Mouse (Mus musculus): ENCODE measurements around the gene Ano2.

The Ano2 gene

GRCm38 (mm10) chr6:125743203-125744100, 53.2 kb downstream of the Ano2 start:
- DNase-seq (ENCODE audit: low read depth, low spot score), result no peak

- no peak for DNase-seq (ENCODE audit: low read depth, low spot score)
Measured at GRCm38 (mm10) chr6:125747322-125747930, 57.2 kb downstream of the Ano2 start.

GRCm38 (mm10) chr6:125748646-125749045, 58.4 kb downstream of the Ano2 start:
- no peak for DNase-seq (ENCODE audit: low read depth, low spot score)

- no peak for DNase-seq (ENCODE audit: low read depth, low spot score)
Measured at GRCm38 (mm10) chr6:125762851-125763519, 72.8 kb downstream of the Ano2 start.

- DNase-seq (ENCODE audit: low read depth, low spot score), result no peak
Measured at GRCm38 (mm10) chr6:125773256-125773655, 83.0 kb downstream of the Ano2 start.

DNA sequence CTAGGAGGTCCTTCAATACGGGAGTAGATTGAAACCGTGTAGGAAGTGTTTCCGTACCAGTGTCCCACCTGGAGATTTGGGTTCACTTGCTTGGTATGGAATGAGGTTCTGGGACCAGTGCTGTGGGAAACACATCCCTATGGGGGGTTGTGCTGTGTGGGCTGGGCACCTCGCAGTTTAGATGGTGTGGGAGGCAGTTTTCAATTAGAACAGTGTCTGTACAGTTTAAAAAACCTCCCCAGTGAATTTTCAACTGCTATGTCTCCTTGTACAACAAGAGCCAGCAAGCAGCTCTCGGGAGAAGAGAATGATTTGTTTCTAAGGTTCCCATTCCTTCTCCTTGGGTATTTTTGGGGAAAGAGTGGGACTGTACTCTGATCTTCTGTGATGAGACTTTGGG, 86.1 kb downstream of the Ano2 start:
- no peak for DNase-seq (ENCODE audit: low read depth, low spot score)

DNA sequence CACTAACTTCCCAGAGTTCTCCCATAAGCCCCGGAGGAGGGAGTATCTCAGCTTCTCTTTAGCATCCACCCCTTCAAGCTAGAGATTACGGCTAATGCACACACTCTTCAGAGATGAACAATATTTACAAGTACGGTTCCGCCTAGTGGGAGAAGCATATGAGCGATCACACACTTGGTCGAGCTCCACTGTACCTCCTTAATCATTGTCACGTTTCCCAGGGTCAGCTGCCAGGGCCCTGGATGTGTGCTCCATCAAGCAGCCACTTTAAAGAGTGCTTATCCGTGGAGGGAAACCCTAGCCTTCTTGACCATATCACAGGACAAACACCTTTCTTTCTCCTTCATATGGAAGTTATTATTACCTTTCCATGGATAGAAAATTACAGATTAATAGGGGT, 112.7 kb downstream of the Ano2 start:
- DNase-seq (ENCODE audit: low read depth, low spot score), result no peak

DNA sequence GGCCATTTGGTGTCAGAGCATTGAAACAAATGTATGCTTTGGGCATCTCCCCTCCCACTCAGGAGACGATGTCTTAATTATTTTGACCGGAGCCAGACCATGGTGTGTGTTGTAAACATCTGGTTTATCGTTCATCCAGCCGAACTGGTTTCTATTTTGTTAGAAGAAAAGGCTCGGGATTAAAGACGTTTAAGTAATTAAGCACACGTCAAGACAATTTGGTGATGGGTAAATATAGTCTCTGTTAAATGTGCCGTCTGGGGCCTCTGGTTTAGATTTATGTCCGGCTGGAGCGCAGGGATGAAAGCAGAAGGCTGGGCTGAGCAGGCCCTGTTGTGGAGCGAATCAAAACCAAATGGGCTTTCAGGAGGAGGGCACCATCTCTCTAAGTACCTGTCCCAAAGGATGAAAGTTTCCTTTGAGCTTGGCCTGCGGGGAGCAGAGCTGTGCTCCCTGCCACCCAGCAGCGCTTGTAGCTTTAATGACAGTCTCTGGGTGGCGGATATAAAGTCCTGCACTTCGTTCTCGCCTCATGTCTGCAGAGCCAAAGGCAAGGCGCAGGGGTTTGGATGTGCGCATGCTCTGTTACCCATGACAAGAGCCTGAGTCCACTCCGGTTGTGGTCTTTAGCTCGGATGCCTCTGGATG, 113.3 kb downstream of the Ano2 start:
- DNase-seq (ENCODE audit: low read depth, low spot score), result no peak

DNA sequence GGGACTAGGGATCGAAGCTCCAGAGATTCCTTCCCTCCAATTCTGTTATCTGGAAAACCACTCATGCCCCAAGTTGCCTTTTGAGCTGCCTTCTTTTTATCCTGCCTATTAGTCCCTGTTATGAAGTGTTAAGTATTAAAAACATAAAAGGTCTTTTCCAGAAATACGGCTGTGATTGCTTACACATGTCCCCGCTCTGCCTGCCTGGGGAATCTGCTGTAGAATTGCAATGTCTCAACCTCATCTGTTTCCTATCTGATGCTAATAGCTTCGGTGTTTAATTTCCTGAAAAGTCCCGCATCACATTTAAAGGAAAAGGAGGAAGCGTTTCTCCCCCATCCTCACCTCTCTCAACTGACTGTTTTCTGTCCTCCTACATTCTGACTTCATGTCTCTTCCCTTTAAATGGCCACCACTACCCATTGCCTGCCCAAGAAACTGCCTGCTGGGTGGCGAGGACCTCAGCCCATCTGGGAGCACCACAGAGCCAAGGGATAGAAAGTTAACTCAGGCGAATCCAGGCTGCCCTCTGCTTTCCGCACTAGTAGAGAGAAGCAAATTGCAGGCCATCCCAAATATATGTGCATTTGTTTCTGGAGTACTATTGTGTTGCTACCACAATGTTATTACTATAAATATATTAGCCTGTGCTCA, 118.9 kb downstream of the Ano2 start:
- DNase-seq (ENCODE audit: low read depth, low spot score), result no peak

DNA sequence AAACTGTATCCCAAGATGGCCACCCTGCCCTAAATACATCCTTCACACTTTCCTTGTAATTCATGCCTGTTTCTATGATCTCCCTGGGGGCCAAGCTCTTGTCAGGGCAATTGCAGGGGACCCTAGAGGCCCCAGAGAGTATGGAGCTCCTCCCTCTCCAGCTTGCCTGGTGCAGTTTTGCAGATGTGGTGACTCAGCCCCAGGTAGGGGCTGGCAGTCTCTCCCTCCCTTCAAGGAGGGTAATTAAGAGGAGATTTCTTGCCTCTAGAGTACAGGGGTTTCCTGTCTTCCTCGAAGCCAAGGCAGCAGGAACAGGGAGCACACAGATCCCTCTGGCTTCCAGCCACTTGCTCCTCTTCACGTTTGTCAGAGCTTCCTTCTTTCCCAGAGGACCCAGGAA, 121.2 kb downstream of the Ano2 start:
- DNase-seq (ENCODE audit: low read depth, low spot score), result no peak

DNA sequence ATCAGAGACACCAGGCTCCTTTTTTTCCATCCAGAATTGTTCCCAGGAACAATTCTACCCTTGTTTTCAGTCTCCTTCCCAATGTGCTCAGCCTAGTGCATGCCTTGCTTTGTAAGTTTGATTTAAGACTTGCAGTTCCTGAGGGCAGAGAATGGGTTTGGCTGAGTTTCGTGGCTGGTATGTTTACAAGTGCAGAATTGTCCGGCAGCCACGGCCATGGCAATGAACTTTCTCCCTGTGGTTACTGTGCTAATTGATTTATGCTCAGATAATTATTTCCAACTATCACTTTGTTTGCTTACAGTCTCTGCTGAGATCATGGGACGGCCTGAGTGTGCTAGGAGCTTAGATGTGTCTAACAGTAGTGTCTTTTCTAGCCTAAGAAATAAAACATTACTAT, 147.9 kb downstream of the Ano2 start:
- no peak for DNase-seq (ENCODE audit: low read depth, low spot score)

DNA sequence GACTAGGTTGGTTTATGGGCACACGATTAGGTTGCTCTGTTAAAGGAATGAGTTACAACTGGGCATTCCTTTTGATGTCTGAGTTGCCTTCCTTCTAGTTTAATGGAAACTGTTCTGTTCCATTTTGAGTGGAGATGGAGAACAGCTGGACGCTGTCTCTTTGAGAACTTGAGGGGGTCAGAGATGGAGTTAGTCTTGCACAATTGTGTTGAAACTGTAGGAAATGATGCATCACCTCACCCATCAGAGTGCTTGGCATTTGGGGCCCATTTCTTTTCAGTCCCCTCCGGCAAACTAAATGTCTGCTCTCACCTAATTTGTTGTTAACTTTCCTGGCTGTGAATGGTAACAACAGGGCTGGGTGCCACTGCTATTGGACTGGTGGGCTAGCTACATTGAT, 151.1 kb downstream of the Ano2 start:
- no peak for DNase-seq (ENCODE audit: low read depth, low spot score)

DNA sequence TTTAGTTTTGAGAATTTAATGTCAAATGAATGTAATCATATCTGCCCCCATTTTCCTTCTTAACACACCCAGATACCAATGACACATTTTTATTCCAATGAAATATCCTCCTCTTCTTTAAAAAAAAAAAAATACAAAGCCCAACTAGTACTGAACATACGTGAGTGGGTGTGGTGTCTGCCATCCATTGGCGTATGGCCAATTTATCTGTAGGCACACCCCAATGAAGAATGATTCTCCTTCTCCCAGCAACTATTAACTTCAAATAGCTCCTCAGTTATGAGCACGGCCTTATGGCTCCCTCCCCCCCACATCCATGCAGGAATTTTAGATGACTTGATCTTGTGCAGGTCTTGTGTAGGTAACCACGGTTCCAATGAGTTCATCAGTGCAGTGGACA, 161.0 kb downstream of the Ano2 start:
- no peak for DNase-seq (ENCODE audit: low read depth, low spot score)

GRCm38 (mm10) chr6:125858294-125858693, 168.1 kb downstream of the Ano2 start:
- no peak for DNase-seq (ENCODE audit: low read depth, low spot score)

DNA sequence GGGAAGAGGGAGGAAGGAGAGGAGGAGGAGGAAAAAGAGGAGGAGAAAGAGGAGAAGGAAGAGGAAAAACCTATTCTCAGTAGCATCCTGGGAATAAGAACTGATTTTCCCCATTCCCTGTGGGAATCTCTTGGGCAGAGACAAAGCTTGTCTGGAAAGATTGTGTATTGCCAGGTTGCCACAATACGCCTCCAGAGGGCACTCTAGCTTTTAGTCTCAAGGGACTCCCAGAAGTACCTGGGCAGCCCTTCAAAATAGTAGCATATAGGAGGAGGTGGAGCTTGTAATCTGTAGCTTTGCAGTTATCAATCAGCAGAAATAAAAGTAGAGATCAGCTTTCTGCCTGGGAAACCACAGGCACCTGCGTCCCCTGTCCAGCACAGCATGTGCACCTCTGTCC, 178.3 kb downstream of the Ano2 start:
- no peak for DNase-seq (ENCODE audit: low read depth, low spot score)

- DNase-seq (ENCODE audit: low read depth, low spot score), result no peak
Measured at GRCm38 (mm10) chr6:125871482-125871881, 181.3 kb downstream of the Ano2 start.

GRCm38 (mm10) chr6:125874742-125875141, 184.5 kb downstream of the Ano2 start:
- no peak for DNase-seq (ENCODE audit: low read depth, low spot score)

DNA sequence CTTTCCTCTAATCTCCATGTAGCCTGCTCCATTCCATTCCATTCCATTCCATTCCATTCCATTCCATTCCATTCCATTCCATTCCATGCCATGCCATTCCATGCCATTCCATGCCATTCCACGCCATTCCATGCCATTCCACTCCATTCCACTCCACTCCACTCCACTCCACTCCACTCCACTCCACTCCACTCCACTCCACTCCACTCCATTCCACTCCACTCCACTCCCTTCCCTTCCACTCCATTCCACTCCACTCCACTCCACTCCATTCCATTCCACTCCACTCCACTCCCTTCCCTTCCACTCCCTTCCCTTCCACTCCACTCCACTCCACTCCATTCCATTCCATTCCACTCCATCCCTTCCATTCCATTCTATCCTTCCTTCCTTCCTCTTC, 186.7 kb downstream of the Ano2 start:
- DNase-seq (ENCODE audit: low read depth, low spot score), result no peak

DNA sequence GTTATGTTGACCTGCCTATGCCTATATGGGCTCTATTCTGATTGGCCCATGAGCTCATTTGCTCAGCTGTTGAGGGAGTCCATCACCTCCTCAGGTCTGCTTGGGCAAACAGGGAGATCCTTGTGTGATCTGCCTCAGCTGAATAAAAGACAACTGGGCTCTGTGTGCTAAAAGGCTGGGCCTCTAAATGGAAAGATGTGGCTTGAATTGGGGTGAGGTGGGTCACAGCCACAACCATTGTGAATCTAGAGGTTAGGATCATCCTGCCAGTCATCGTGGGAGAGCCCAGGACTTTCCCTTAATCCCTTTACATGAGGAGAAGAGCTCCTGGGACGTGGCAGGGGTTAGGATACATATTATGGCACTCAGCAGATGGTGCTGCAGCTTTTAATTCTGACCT, 188.5 kb downstream of the Ano2 start:
- no peak for DNase-seq (ENCODE audit: low read depth, low spot score)

DNA sequence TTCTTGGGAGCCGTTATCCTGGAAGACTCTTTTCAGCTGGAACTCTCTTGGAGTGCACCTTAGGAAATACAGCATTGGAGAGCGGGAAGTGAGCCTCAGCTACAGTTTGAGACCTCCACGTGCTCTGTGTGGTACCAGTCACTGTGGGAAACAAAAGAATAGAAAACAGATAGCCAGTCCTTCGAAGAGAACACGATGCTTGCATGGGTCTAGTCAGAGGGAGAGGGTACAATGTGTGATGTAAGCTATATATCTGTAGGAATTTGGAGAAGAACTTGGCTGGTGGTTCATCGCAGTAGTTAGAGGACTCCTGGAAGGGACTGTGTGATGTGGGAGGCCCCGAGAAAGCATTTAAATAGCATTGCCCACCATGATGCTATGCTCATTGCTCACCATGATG, 189.1 kb downstream of the Ano2 start:
- DNase-seq (ENCODE audit: low read depth, low spot score), result no peak

DNA sequence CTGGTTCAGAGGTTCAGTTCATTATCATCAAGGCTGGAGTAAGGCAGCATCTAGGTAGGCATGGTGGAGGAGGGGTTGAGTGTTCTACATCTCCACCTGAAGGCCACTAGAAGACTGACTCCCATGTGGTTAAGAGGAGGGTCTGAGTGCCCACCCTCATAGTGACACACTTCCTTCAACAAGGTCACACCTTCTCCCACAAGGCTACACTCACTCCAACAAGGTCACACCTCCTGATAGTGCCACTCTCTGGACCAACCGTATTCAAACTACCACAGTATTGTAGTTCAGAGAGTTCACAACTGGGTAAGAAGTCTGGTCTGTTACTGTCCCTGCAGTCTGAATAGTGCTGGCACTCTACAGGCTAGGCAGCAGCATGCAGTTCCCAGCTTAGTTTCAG, 198.4 kb downstream of the Ano2 start:
- DNase-seq (ENCODE audit: low read depth, low spot score), result no peak

GRCm38 (mm10) chr6:125894340-125894739, 204.1 kb downstream of the Ano2 start:
- no peak for DNase-seq (ENCODE audit: low read depth, low spot score)
